Mouse (Mus musculus): Measurements from ENCODE around the gene Arl8b. TPM values are rescaled to one million over a fixed set of nuclear protein-coding genes. Genes with fewer than 3 reads are reported as not detected.

The Arl8b gene
- polyA plus RNA-seq, 1 experiment = 7.0 TPM

DNA sequence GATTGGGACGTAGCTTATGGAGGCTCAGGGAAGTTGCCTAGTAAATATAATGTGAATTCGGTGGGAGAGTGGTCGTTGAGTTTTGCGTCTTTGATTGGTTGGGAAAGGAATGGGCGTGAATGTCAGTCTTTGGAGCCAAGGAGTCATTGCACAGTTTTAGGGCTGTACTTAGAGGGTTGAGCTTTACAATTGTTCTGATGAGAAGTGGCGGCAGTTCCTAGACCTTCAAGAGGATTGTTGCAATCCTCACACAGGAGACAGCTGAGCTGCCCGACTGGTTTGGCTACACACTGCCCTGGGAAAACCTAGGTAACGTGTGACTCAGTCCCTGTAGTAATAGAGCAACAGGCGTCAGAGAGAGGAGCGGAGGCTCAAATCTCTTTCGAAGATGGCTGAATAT is 1.2 kb downstream of the Arl8b start:
- no peaks in the 10 kb centered on the region for H3K36me3 ChIP-seq (ENCODE audit: control insufficient read depth, insufficient read depth, low read length)
- H3K27me3 ChIP-seq (ENCODE audit: control insufficient read depth, insufficient read depth, low read length) = no peaks in the 10 kb centered on the region
- peak overlapping the region; percentile 39; the same call in 1 of the 2 replicates for H3K4me3 ChIP-seq (ENCODE audit: extremely low read depth, insufficient read depth, insufficient read length)
- TF ChIP-seq CTCF (IDR thresholded peaks at IDR 0.05; ENCODE audit: extremely low read depth, insufficient read depth, insufficient read length, insufficient replicate concordance) (no peak), POLR2A (IDR thresholded peaks at IDR 0.05; ENCODE audit: low read depth, low read length) (no peak)
- H3K27ac ChIP-seq (ENCODE audit: insufficient read depth, low read length) = no peak overlapping the region
- 15% methylated on average over 11 of the region's 11 CpGs for WGBS
- DNase-seq (ENCODE audit: low read depth in 1 of 2, low spot score in 2 of 2) = no peak
- H3K4me1 ChIP-seq (ENCODE audit: control insufficient read depth, insufficient read depth, insufficient read length) = peaks cover 8% of the 10 kb centered on the region

DNA sequence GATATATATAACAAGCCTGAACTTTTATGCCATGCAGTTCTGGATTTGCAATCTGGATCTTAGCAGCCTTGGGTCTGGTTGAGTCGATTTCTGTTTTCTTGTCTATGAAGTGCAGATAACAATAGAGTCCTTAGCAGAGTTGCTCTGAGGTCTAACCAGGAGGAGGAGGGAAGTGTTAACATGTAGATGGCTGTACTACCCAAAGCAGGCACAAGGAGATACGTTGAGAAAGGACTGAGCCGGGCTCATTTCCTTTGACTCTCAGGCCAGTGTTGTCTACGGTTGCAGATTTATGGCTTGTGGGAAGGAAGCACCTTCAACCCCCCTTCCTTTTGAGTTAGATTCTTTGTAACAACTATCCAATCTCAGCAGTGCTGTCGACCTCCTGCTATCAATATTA is 1.9 kb downstream of the Arl8b start:
- 4% methylated on average over 5 of the region's 5 CpGs for WGBS
- H3K36me3 ChIP-seq (ENCODE audit: control insufficient read depth, insufficient read depth, low read length) = no peaks in the 10 kb centered on the region
- no peak for DNase-seq (ENCODE audit: low read depth in 1 of 2, low spot score in 2 of 2)
- TF ChIP-seq CTCF (IDR thresholded peaks at IDR 0.05; ENCODE audit: extremely low read depth, insufficient read depth, insufficient read length, insufficient replicate concordance) (no peak), POLR2A (IDR thresholded peaks at IDR 0.05; ENCODE audit: low read depth, low read length) (no peak)
- peaks cover 8% of the 10 kb centered on the region for H3K4me1 ChIP-seq (ENCODE audit: control insufficient read depth, insufficient read depth, insufficient read length)
- H3K4me3 ChIP-seq (ENCODE audit: extremely low read depth, insufficient read depth, insufficient read length) = peak overlapping the region; percentile 21; the same call in 1 of the 2 replicates
- H3K27me3 ChIP-seq (ENCODE audit: control insufficient read depth, insufficient read depth, low read length) = no peaks in the 10 kb centered on the region
- no peak overlapping the region for H3K27ac ChIP-seq (ENCODE audit: insufficient read depth, low read length)

GRCm38 (mm10) chr6:108785551-108785950 is 2.7 kb downstream of the Arl8b start:
- WGBS = 84% methylated on average over 3 of the region's 3 CpGs
- no peak overlapping the region for H3K4me3 ChIP-seq (ENCODE audit: extremely low read depth, insufficient read depth, insufficient read length)
- no peak for TF ChIP-seq CTCF (IDR thresholded peaks at IDR 0.05; ENCODE audit: extremely low read depth, insufficient read depth, insufficient read length, insufficient replicate concordance)
- no peak for TF ChIP-seq POLR2A (IDR thresholded peaks at IDR 0.05; ENCODE audit: low read depth, low read length)
- no peaks in the 10 kb centered on the region for H3K36me3 ChIP-seq (ENCODE audit: control insufficient read depth, insufficient read depth, low read length)
- no peak for DNase-seq (ENCODE audit: low read depth in 1 of 2, low spot score in 2 of 2)
- no peaks in the 10 kb centered on the region for H3K27me3 ChIP-seq (ENCODE audit: control insufficient read depth, insufficient read depth, low read length)
- peaks cover 8% of the 10 kb centered on the region for H3K4me1 ChIP-seq (ENCODE audit: control insufficient read depth, insufficient read depth, insufficient read length)
- H3K27ac ChIP-seq (ENCODE audit: insufficient read depth, low read length) = no peak overlapping the region

- DNase-seq (ENCODE audit: low read depth in 1 of 2, low spot score in 2 of 2) = no peak
- H3K36me3 ChIP-seq (ENCODE audit: control insufficient read depth, insufficient read depth, low read length) = no peaks in the 10 kb centered on the region
- no peaks in the 10 kb centered on the region for H3K27me3 ChIP-seq (ENCODE audit: control insufficient read depth, insufficient read depth, low read length)
- H3K27ac ChIP-seq (ENCODE audit: insufficient read depth, low read length) = no peak overlapping the region
- no peak for TF ChIP-seq CTCF (IDR thresholded peaks at IDR 0.05; ENCODE audit: extremely low read depth, insufficient read depth, insufficient read length, insufficient replicate concordance)
- no peak for TF ChIP-seq POLR2A (IDR thresholded peaks at IDR 0.05; ENCODE audit: low read depth, low read length)
- H3K4me3 ChIP-seq (ENCODE audit: extremely low read depth, insufficient read depth, insufficient read length) = no peak overlapping the region
- no peaks in the 10 kb centered on the region for H3K4me1 ChIP-seq (ENCODE audit: control insufficient read depth, insufficient read depth, insufficient read length)
- WGBS = 87% methylated on average over 5 of the region's 5 CpGs
Measured at GRCm38 (mm10) chr6:108791498-108791897, 8.6 kb downstream of the Arl8b start.

GRCm38 (mm10) chr6:108795912-108796311 is 13.0 kb downstream of the Arl8b start:
- Histone ChIP-seq H3K4me1 (ENCODE audit: control insufficient read depth, insufficient read depth, insufficient read length) (no peaks in the 10 kb centered on the region), H3K4me3 (ENCODE audit: extremely low read depth, insufficient read depth, insufficient read length) (no peak overlapping the region), H3K27me3 (ENCODE audit: control insufficient read depth, insufficient read depth, low read length) (no peaks in the 10 kb centered on the region), H3K27ac (ENCODE audit: insufficient read depth, low read length) (no peak overlapping the region), H3K36me3 (ENCODE audit: control insufficient read depth, insufficient read depth, low read length) (no peaks in the 10 kb centered on the region)
- no peak for TF ChIP-seq CTCF (IDR thresholded peaks at IDR 0.05; ENCODE audit: extremely low read depth, insufficient read depth, insufficient read length, insufficient replicate concordance)
- TF ChIP-seq POLR2A (IDR thresholded peaks at IDR 0.05; ENCODE audit: low read depth, low read length) = no peak
- no peak for DNase-seq (ENCODE audit: low read depth in 1 of 2, low spot score in 2 of 2)
- WGBS = 89% methylated on average over 1 of the region's 1 CpGs

DNA sequence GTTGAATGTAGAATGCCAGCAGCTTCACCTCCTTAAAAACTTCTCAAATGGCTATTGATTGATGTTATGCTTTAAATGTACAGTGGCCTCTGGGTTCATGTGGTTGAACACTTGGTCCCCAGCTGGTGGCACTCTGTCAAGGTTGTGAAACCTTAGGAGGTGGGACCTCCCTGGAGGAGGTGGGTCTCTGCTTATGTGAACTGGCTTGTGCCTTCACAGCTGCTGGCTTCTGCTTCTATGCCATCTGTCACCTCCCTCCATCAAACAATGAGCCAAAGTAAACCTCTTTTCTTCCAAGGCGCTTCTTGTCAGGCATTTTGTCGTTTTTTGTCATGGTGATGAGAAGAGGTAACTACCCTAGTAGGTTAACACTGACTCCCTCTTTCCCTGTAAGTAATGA is 13.8 kb downstream of the Arl8b start:
- Histone ChIP-seq H3K27ac (ENCODE audit: insufficient read depth, low read length) (no peak overlapping the region), H3K27me3 (ENCODE audit: control insufficient read depth, insufficient read depth, low read length) (no peaks in the 10 kb centered on the region), H3K4me3 (ENCODE audit: extremely low read depth, insufficient read depth, insufficient read length) (no peak overlapping the region), H3K36me3 (ENCODE audit: control insufficient read depth, insufficient read depth, low read length) (no peaks in the 10 kb centered on the region), H3K4me1 (ENCODE audit: control insufficient read depth, insufficient read depth, insufficient read length) (no peaks in the 10 kb centered on the region)
- DNase-seq (ENCODE audit: low read depth in 1 of 2, low spot score in 2 of 2) = no peak
- no peak for TF ChIP-seq POLR2A (IDR thresholded peaks at IDR 0.05; ENCODE audit: low read depth, low read length)
- no peak for TF ChIP-seq CTCF (IDR thresholded peaks at IDR 0.05; ENCODE audit: extremely low read depth, insufficient read depth, insufficient read length, insufficient replicate concordance)
- WGBS = 79% methylated on average over 2 of the region's 2 CpGs

DNA sequence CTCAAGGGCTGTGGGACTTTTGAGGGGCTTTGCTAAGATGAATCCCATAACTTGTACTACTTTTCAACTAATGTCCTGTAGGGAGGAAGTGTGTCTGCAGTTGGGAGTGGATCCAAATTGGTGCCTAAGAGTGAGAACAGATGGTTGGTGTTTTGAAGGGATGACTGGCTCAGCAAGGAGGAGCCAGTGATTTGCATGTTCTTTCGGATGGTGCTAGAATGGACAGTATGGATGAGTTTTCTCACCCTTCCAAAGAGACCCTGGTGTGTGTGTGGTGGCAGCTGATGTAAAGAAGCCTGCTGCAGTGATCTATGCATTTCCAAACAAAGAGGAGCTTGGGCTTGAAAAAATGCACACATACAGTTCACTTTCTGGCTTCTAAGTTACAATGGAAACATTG is 22.3 kb downstream of the Arl8b start:
- Histone ChIP-seq H3K4me3 (ENCODE audit: extremely low read depth, insufficient read depth, insufficient read length) (no peak overlapping the region), H3K27ac (ENCODE audit: insufficient read depth, low read length) (no peak overlapping the region), H3K36me3 (ENCODE audit: control insufficient read depth, insufficient read depth, low read length) (no peaks in the 10 kb centered on the region), H3K27me3 (ENCODE audit: control insufficient read depth, insufficient read depth, low read length) (no peaks in the 10 kb centered on the region), H3K4me1 (ENCODE audit: control insufficient read depth, insufficient read depth, insufficient read length) (peaks cover 4% of the 10 kb centered on the region)
- no peak for DNase-seq (ENCODE audit: low read depth in 1 of 2, low spot score in 2 of 2)
- TF ChIP-seq CTCF (IDR thresholded peaks at IDR 0.05; ENCODE audit: extremely low read depth, insufficient read depth, insufficient read length, insufficient replicate concordance) (no peak), POLR2A (IDR thresholded peaks at IDR 0.05; ENCODE audit: low read depth, low read length) (no peak)
- 83% methylated on average over 1 of the region's 1 CpGs for WGBS
